Mouse (Mus musculus): ENCODE measurements at regions not wholly inside any gene's neighbourhood (a gene's known extent, or its start where the extent isn't known, plus 50 kb on each side); places are given as distances from the start of the nearest gene placed in this dataset.

DNA sequence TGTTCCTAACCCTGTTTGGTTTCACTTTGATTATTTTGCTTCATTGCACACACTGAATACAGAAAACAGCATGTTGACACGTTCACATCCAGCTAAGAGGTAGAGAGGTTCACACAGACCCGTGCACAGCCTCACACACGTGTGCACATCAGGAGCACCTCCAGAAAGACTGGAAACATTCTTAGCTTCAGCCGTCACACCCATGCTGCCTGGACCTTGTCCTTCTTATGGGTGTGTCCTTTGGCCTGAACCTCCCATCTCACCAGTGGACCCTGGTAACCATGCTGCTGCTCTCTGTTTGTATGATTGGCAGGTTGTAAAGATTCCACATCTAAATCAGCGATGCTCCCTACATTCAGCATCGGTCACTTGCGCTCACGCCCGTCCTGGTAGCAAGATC, 109.8 kb downstream of the Gas1 start:
- no peak for DNase-seq (ENCODE audit: extremely low spot score in 1 of 2, low spot score in 1 of 2)

DNA sequence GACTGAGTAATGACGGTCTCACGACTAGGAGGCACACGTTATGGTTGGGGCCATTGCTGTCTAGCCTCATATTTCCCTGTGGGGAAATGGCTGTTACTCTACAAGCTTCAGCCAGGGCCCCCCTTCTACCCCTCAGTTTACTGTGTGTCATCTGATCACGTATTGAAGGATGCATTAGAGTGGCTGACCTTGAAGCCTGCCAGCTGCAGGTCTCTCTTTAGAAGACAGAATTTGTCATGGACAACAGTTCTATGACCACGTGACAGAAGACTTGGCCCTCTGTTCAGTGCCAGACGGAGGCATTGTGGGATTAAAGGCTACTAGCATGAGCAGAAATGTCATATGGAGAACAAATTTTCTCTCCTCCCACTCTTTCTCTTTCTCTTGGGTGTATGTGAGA, 115.6 kb downstream of the Gas1 start:
- no peak for DNase-seq (ENCODE audit: extremely low spot score in 1 of 2, low spot score in 1 of 2)

DNA sequence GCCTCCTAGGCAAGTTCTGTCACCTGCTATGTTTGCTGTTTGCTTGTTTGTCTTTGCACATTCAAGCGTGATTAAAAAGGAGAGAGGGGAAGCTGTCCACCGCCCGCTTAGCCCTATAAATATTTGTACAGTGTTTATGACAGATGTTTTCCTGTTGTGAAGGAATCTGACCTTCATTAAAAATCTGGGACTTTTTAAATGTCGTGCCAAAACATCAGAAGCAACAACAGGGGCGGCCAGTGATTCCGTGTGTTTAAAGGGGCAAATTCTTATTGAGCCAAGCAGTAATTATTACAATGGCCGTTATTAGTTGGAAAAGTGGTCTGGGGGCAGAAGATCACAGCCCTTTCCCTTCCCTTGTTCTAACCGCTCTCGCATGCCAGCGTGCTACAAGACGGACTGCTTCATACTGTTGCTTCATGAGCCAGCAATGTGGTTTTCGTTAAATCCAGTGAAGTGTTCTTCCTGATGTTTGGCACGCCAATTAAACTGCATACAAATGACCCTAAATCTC, 119.3 kb downstream of the Gas1 start:
- DNase-seq (ENCODE audit: extremely low spot score in 1 of 2, low spot score in 1 of 2), result no peak

DNA sequence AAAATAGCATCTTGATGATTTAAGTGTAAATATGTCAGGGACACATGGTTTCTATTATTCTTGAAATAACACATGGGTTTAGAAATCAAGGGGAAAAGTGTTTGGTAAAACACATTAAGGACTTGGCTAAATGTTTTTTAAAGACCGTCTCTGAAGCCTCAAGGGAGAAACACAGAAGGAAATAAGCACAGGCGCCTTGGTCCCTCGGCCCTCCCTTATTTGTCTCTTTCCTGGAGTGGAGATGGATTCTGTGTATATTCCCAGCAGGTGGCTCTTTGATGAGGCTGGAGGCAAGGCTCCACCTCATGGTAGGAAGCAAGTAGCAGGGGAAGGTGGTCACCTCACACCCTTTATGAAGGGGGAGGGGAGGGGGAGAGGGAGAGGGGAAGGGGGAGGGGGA, 122.6 kb downstream of the Gas1 start:
- no peak for DNase-seq (ENCODE audit: extremely low spot score in 1 of 2, low spot score in 1 of 2)

DNA sequence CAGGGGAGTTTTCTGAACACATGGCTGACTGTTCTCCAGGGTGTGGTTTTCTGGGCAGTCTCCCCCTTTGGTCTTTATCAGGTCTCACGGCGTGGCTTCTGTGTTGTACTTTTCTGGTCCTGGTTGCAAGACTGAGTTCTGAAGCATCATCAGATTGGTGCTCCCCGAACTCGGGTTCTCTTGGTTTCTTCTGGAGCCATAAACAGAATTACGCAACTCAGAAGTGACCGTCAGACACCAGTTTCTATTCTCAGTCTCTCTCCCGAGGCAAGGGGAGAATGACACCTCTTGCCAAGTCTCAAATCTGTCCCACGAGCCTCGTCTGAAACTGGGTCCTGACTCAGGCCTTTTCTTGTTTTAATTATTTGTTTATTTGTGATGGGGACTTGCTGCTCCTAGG, 123.1 kb downstream of the Gas1 start:
- no peak for DNase-seq (ENCODE audit: extremely low spot score in 1 of 2, low spot score in 1 of 2)

DNA sequence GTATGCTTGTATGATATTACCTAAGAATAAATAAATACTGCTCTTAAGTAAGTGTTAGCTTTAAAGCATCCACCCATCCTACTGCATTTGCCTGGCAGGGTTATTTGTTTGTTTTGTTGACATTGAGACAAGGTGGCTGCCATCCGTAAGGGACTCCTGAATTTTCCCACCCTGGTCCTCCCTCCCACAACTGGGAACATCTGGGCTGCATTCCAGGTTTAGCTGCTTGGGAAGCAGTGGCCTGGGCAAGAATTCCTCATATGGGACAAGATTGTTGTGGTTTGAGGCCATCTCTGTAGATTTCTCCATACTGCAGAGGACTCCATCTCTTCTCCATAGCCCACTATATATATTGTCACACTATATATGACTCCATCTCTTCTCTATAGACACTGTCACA, 125.3 kb downstream of the Gas1 start:
- no peak for DNase-seq (ENCODE audit: extremely low spot score in 1 of 2, low spot score in 1 of 2)

DNA sequence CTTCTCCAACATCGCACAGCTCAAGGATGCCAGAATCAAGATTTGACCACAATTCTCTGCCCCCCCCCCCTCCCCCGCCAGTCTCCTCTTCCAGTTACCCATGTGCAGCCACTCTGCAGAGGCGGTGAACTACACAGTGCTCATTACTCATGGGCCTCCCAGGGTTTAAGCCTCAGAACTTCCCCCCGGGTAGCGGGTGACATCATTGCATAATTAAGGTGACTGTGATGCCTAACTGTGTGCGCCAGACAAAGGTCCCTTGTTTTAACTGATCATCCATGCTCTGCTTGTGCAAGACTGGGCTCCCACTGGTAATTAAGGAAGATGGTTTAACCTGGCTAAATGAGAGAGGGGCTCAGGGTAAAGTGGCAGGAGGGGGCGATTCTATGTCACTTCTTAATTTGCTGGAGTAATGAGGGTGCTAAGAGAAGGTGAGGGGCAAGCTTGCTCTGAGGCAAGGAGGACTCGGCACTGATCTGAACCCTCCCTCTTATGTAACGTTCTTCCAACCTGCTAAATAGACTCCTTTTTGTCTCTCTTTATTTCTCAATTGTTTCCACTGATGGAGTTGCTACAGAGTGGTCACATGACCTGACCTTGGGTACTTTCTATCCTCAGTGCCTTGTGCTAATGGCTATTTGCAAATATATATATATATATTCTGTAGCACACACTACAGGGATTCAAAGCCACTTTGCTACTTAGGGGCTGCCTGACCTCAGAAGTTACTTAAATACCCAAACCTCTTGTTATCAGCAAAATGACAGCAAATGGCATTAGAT, 126.2 kb downstream of the Gas1 start:
- no peak for DNase-seq (ENCODE audit: extremely low spot score in 1 of 2, low spot score in 1 of 2)

DNA sequence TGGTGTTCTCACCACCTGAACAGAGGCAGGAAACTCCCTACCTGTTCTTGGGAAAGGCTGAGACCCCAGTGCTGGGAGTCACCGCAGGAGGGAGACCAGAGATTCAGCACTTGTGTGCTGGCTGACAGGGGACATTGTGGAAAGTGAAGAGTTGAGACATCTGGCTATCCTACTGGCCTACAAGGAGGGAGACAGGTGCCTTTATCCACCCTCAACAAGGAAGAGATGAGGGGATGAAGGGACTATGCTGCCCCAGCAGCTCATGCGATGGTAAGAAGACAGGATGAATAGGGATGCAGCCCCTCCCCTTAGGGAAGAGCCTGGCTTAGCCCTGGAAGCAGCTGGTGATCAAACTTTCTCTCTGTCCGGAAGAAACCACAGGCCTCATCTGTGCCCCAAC, 127.5 kb downstream of the Gas1 start:
- no peak for DNase-seq (ENCODE audit: extremely low spot score in 1 of 2, low spot score in 1 of 2)

DNA sequence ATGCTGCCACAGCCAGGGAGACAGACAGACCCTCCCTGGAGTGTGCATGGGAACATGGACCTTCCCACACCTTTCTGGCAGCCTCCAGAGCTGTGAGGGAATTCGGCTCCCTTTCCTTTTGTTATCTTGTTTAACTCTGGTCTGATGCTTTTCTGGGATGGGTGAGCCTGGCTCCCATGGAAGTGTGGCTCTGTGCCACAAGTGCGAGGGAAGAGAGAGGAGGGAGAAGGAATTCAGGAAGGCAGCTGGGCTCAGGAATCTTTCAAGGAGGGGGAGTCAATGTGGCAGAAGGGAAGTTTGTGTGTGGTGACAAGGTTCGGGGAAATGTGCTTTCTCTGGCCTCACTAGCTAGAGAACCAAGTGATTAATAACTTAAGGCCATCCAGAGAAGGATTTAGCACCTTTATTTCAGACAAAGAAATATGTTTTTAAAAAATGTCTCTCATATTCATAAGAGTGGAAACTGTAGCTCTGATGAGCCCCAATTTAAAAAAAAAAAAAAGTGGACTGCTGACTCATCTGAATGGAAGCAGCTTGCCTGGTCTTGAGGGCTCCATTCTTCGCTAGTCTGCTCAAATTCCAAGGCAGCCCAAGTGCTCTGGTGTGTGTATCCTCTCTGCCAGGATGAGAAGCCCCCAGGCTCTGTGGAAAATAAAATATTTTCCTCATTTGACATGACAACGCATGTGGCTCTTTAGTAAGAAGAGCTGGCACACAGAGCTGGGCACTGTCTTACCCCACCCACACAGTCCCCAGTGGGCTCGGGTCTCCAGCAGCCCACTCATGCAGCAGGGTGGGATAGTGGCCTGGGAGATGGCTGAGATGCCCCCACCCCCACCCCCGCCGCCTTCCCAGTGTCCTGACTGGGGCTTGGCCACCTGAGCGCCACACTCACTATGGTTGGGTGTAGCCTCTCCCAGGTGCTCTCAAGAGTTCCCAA, 129.1 kb downstream of the Gas1 start:
- DNase-seq (ENCODE audit: extremely low spot score in 1 of 2, low spot score in 1 of 2), result no peak

DNA sequence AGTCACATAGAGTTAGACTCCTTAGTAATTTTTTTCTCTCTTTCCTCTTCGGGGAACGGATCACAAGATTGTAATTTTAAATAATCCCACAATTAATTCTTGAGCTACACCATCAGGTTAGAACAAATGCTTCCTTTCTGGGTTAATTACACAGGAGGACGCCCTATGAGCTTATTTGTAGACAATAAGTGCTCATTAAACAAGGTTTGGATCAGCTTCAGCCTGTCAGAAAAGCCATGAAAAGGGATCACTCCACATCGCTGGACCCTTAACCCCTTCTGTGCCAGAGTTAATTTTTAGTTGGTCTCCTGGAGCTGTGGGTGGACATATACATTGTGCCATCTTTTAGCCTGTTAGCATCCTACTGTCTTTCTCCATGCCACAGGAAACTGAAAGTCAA, 131.4 kb downstream of the Gas1 start:
- DNase-seq (ENCODE audit: extremely low spot score in 1 of 2, low spot score in 1 of 2), result no peak

DNA sequence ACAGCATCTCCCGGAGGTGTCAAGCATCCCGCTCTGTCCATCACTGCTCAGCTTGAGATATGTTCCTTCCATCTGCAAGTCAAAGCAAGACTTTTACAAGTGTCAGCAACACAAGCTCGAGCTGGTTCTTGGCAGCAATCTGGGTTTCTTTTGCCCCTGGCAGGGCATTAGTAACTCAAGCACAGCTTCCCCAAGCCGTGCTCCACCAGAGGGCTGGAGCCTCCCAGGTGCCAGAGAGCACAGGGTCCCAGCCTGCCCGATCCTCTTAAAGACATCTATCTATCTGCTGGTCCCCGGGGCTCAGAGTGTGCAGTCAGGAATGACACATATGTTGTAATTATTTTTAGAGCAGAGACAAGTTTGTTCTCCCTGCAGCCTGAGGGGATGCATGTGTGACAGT, 132.3 kb downstream of the Gas1 start:
- no peak for DNase-seq (ENCODE audit: extremely low spot score in 1 of 2, low spot score in 1 of 2)

DNA sequence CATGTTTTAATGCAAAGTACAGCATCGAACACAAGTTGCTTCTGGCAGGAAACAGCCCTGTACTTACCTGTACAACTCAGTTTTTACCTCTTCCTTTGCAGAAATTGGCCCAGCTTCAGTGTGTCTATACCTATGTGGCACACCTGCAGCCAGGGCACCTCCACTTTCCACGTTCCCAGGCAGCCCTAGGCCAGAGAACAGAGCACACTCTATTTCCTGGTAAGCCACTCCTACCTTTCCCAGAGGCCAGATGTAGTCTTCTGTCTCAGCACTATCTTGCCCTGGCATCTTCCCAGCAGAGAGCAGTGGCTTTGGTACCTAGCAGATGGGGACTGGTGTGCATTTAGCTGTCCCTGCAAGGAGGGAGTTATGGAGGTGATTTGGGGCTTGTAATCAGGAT, 134.7 kb downstream of the Gas1 start:
- no peak for DNase-seq (ENCODE audit: extremely low spot score in 1 of 2, low spot score in 1 of 2)

DNA sequence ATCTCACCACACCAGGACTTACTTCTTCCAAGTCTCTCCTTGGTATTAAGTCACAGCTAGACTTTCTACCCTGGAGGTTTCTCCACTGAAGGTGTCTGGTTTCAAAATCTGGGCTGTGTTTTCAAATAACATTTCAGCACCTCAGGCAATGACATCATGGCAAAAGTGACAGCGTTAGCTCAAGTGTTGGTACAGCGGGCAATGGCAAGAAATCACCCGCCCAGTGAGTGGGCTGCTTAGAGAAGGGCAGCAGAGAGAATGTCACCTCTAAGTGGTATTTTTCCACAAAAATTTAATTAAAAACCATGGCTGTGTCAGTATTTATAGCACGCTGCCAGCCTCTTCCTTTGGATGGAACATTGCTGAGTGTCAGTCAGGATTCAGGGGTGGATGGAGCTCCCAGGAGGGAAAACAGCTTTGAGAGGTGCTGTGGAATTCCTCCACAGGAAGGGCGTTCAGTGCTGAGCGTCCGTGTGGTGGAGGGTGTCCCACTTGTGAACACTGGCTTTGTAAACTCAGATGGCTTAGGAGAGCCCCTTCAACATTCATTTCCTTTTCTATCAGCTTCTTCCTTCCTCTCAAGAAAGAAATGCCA, 141.5 kb downstream of the Gas1 start:
- no peak for DNase-seq (ENCODE audit: extremely low spot score in 1 of 2, low spot score in 1 of 2)

DNA sequence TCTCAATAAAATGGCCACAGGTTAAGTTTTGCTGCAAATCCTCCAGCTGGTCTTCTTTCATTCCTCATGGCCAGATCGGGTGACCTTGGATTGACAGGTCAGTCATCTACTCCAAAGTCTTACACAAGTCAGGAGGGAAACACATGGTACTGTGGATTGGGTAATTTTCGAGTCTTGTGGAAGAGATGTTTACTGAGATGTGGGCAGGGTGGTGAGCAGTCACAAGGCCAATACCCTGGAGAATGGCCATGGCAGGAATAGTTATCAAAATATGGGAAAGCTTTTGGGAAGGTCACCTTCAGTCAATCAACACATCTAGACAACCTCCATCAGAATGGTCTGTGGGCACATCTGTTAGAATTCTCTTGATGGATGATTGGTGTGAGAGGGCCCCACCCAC, 144.0 kb downstream of the Gas1 start:
- DNase-seq (ENCODE audit: extremely low spot score in 1 of 2, low spot score in 1 of 2), result no peak

DNA sequence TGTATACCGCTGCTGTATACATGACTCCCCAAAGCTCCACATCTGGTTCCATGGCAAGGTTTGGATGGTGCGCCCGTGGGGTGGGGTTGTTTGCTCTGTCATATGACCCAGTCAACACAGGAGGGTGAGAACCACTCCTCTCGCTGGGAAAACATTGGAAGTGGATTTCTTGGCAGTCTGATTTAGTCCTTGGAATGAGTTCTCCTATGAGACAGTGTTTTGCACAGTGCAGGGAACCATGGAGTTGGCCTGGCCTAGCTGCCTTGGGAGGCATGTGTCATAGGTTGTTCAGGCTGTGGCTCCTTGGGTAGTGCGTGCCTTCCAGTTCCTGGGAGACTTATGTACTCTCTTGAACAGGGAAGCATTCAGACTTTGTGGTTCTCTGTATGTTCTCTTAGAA, 144.6 kb downstream of the Gas1 start:
- DNase-seq (ENCODE audit: extremely low spot score in 1 of 2, low spot score in 1 of 2), result no peak

DNA sequence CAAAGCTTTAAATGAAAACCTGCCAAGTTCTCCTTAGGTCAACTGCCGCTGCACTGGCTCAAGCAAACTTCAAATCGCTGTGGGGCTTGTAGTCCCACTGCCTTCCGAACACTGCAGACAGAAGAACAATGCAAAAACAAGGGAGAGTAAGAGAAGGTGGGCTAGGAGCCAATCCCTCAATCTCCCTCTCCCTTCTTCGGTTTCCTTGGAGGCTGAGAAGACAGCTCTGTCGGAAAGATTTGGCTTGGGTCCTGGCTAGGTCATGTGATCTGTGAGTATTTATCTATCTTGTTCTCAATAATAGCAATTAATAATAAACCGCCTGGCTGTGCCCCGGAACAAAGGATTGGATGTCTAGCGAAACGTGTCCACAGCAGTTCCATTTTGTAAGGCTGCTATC, 147.6 kb downstream of the Gas1 start:
- DNase-seq (ENCODE audit: extremely low spot score in 1 of 2, low spot score in 1 of 2), result no peak

DNA sequence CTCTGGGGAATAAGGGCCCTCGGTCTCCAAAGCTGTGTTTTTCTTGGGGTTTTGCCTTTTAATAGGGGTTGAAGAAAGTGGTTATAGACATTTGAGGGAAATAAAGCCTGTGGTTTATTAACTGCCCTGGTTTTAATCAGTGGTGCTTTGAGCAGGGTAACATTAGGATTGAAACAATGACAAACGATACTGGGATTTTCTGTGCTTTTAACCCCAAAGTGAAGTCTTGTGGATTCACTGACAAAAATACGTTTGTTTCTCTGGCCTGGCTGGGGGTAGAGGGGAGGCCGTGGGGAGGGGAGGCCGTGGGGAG, 157.0 kb downstream of the Gas1 start:
- DNase-seq (ENCODE audit: extremely low spot score in 1 of 2, low spot score in 1 of 2), result no peak

DNA sequence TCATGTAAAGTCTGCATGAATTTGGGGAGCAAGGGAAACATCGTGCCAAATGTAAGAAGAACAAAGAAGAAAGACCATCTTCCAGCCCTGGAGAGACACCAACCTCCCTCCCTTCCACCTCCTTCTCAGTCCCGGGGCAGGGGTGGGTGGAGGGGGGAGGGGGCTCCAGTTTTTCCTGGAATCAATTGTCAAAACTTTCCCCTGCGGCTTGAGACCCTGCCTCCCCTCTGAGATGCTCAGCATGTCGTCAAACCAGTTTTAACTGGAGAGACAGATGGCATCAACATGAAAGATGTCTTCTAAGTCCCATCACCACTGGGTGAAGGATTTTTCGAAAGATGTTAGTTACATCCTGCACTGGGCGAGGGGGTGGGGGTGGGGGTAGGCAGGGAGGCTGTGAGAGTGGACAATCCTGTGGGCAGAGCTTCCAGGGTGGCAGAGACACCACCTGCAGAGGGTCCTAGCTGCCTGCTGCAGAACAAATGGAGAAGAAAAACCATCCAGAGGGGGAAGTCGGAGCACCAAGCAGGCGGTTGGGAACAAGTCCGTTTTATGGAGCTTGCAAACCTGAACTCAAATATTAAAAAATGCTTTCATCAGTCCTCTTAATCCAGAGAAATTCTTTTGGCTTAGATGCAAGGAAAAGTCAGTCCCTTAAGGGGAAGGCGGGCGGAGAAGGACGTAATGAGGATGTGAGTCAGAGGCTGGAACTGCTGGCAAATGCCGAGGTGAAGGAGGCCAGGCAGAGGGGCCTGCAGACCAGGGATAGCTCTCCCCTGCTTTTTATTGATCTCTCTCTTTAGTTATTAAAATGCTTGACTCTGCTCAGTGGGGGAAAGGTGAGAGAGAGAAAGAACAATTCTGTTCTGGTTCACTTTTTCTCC, 157.6 kb downstream of the Gas1 start:
- DNase-seq (ENCODE audit: extremely low spot score in 1 of 2, low spot score in 1 of 2), result no peak

DNA sequence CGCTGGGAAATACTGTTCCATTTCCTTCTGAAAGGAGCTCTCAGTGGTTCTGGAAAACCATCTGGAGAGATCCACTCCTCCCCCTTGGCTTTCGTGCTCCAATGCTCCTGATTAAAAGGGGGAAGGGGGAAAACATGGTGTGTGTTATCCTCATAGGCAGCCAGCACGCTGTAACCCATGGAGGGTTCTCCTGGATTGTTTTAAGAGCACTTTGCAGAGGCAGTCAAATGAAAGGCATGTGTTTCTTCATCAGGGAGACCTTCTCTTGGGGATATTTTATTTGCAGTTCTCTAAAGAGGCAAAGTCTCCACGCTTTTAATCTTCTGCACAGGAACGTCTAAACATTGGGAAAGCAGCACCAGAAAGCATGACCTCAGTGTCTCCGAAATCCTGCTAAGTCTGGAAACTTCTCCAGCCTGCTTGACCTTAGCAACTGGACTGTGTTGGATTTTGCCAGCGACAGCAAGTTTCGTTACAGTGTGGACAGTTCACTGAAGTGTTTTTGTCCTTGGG, 161.3 kb downstream of the Gas1 start:
- DNase-seq (ENCODE audit: extremely low spot score in 1 of 2, low spot score in 1 of 2), result no peak
